Mouse (Mus musculus): ENCODE measurements around the gene Ttf2.

DNA sequence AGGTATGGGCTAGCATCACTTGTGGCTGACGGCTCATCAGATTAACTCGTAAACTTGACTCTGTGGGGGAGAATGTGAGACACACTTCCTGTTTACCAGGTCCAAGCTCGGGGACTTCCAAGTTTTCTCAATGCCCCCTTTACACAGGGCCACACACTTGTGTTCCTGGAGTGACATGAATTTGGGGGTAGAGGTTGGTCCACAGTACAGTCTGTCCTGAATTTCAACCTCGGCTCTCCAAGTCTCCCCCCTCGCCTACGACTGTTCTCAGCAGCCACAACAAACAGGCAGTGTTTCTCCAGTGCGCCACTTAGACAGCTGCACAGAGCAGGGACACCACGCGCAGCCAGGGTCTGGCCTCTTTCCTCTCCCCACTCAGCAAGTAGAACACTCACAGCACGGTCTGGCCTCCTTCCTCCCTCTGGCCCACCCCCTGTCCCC lies 42.7 kb upstream of the Ttf2 start:
- no peak for TF ChIP-seq GATA1 (IDR thresholded peaks at IDR 0.05; ENCODE audit: borderline replicate concordance, low read length)
- TF ChIP-seq FLI1 (IDR thresholded peaks at IDR 0.05; ENCODE audit: low read length) = no peak

Data from megakaryocyte, embryonic 14.5 days (primary cell).